Mouse (Mus musculus) gonadal fat pad, adult 2 months (tissue): ENCODE measurements around the gene Stk24. TPM values are rescaled to one million over a fixed set of nuclear protein-coding genes. Genes with fewer than 3 reads are reported as not detected.

Source experiments
- DNase-seq: peaks from one replicate; pipeline ENCODE4 v3.0.0-alpha.2; 2012; ENCODE audit warnings: low read depth
- polyA plus RNA-seq: library from polyadenylated mRNA; depleted of rRNA; stranded (reverse); fragments of >200 nt; gene quantifications from 2 replicates; pipeline ENCODE4 v1.2.3, GENCODE M21; 2012

Gene Stk24
- polyA plus RNA-seq, 1 experiment: 28.0 TPM

GRCm38 (mm10) chr14:121313283-121313682 lies 66.5 kb downstream of the Stk24 start:
- no peak for DNase-seq

GRCm38 (mm10) chr14:121311083-121311482 lies 68.7 kb downstream of the Stk24 start:
- DNase-seq: no peak

- no peak for DNase-seq
Observed at GRCm38 (mm10) chr14:121310325-121311080, 69.3 kb downstream of the Stk24 start.

- DNase-seq: no peak
Observed at GRCm38 (mm10) chr14:121309909-121310308, 69.9 kb downstream of the Stk24 start.

- DNase-seq: no peak
Observed at GRCm38 (mm10) chr14:121305316-121306064, 74.3 kb downstream of the Stk24 start.

GRCm38 (mm10) chr14:121304523-121304922 lies 75.3 kb downstream of the Stk24 start:
- DNase-seq: no peak

GRCm38 (mm10) chr14:121299093-121299492 lies 80.7 kb downstream of the Stk24 start:
- DNase-seq: no peak

- DNase-seq: no peak
Observed at GRCm38 (mm10) chr14:121298537-121298936, 81.3 kb downstream of the Stk24 start.

- DNase-seq: no peak
Observed at GRCm38 (mm10) chr14:121297103-121297502, 82.7 kb downstream of the Stk24 start.

GRCm38 (mm10) chr14:121294484-121294883 lies 85.3 kb downstream of the Stk24 start:
- DNase-seq: no peak

- DNase-seq: no peak
Observed at GRCm38 (mm10) chr14:121292391-121292790, 87.4 kb downstream of the Stk24 start.

GRCm38 (mm10) chr14:121291881-121292280 lies 87.9 kb downstream of the Stk24 start:
- DNase-seq: no peak

GRCm38 (mm10) chr14:121285379-121286120 lies 94.3 kb downstream of the Stk24 start:
- DNase-seq: no peak

GRCm38 (mm10) chr14:121281336-121281710 lies 98.5 kb downstream of the Stk24 start:
- no peak for DNase-seq

GRCm38 (mm10) chr14:121280601-121281335 lies 99.0 kb downstream of the Stk24 start:
- DNase-seq: no peak

GRCm38 (mm10) chr14:121279106-121279505 lies 100.7 kb downstream of the Stk24 start:
- DNase-seq: no peak

- no peak for DNase-seq
Observed at GRCm38 (mm10) chr14:121276016-121276415, 103.8 kb downstream of the Stk24 start.

GRCm38 (mm10) chr14:121274985-121275384 lies 104.8 kb downstream of the Stk24 start:
- DNase-seq: no peak

- no peak for DNase-seq
Observed at GRCm38 (mm10) chr14:121270490-121270889, 109.3 kb downstream of the Stk24 start.

- no peak for DNase-seq
Observed at GRCm38 (mm10) chr14:121267801-121268200, 112.0 kb downstream of the Stk24 start.

- no peak for DNase-seq
Observed at GRCm38 (mm10) chr14:121264453-121264852, 115.4 kb downstream of the Stk24 start.

GRCm38 (mm10) chr14:121263912-121264311 lies 115.9 kb downstream of the Stk24 start:
- no peak for DNase-seq
